Mouse (Mus musculus) cortical plate, adult 2 months (tissue): ENCODE measurements around the gene Foxl1.

Experiments used
- CTCF ChIP-seq: fragments of 200-500 bp; IDR thresholded peaks from 2 replicates; pipeline ENCODE4 v1.5.1; 2011; ENCODE audit warnings: mild to moderate bottlenecking, control low read depth, low read length; ENCODE audit not compliant: insufficient read depth; ENCODE audit errors: extremely low read depth
- POLR2A ChIP-seq: fragments of 200-500 bp; IDR thresholded peaks from 2 replicates; pipeline ENCODE4 v1.6.1; 2011; ENCODE audit warnings: mild to moderate bottlenecking, low read length, control low read depth; ENCODE audit not compliant: insufficient read depth; ENCODE audit errors: extremely low read depth

- TF ChIP-seq POLR2A (no peak), CTCF (no peak)
Measured at GRCm38 (mm10) chr8:121117906-121118305, 9.8 kb upstream of the Foxl1 start.
